Mouse (Mus musculus) brain, embryonic 14.5 days (tissue): Measurements from ENCODE around the gene Wnt1.

ENCODE experiments used
- CTCF ChIP-seq: fragments of 200-500 bp; IDR thresholded peaks from 2 replicates; pipeline ENCODE4 v1.5.1; 2012; ENCODE audit warnings: inconsistent platforms, mild to moderate bottlenecking, moderate library complexity, borderline replicate concordance; ENCODE audit not compliant: insufficient read depth, insufficient read length; ENCODE audit errors: extremely low read depth
- POLR2A ChIP-seq: fragments of 200-500 bp; IDR thresholded peaks from 2 replicates; pipeline ENCODE4 v1.6.1; 2012; ENCODE audit warnings: mild to moderate bottlenecking, inconsistent platforms, borderline replicate concordance; ENCODE audit not compliant: poor library complexity, insufficient read depth, insufficient read length, severe bottlenecking; ENCODE audit errors: extremely low read depth

- TF ChIP-seq CTCF (no peak), POLR2A (no peak)
Observed at GRCm38 (mm10) chr15:98753021-98753423, 36.6 kb upstream of the Wnt1 start.
